Mouse (Mus musculus) midbrain, postnatal 0 days (tissue): ENCODE measurements around the gene Msx2. TPM values are rescaled to one million over a fixed set of nuclear protein-coding genes. Genes with fewer than 3 reads are reported as not detected.
A peak's percentile ranks its signal among the peaks of the same experiment; 100 is the strongest.

Experiments
- ATAC-seq: fragments of 200-750 bp; cut with Nextera tagmentation; 2 replicates; pipeline ENCODE4 v1.8.0; 2017; ENCODE audit warnings: moderate number of reproducible peaks, mild to moderate bottlenecking, moderate TSS enrichment, moderate library complexity; ENCODE audit not compliant: low FRiP score
- DNase-seq: peaks from one replicate; pipeline ENCODE4 v3.0.0-alpha.2; 2015; ENCODE audit warnings: low spot score
- H3K27ac ChIP-seq: fragments of 300-500 bp; sonication (generic); 2 replicates; pipeline ENCODE4 v1.5.1; 2014; ENCODE audit warnings: low read depth, mild to moderate bottlenecking, low read length, mixed read lengths
- H3K27me3 ChIP-seq: fragments of 300-500 bp; sonication (generic); 2 replicates; pipeline ENCODE4 v1.6.1; 2014; ENCODE audit warnings: low read length, control low read depth, mixed read lengths; ENCODE audit not compliant: insufficient read depth
- H3K36me3 ChIP-seq: fragments of 300-500 bp; sonication (generic); 2 replicates; pipeline ENCODE4 v1.6.1; 2014; ENCODE audit warnings: low read length, control low read depth, mixed read lengths; ENCODE audit not compliant: insufficient read depth
- H3K4me1 ChIP-seq: fragments of 300-500 bp; sonication (generic); 2 replicates; pipeline ENCODE4 v1.6.1; 2014; ENCODE audit warnings: mild to moderate bottlenecking, control low read depth, antibody characterized with exemption, low read length, mixed read lengths; ENCODE audit not compliant: insufficient read depth
- H3K4me2 ChIP-seq: fragments of 300-500 bp; sonication (generic); 2 replicates; pipeline ENCODE4 v1.6.1; 2014; ENCODE audit warnings: low read depth, mild to moderate bottlenecking, low read length, mixed read lengths; ENCODE audit not compliant: poor library complexity, severe bottlenecking
- H3K4me3 ChIP-seq: fragments of 300-500 bp; sonication (generic); 2 replicates; pipeline ENCODE4 v1.5.1; 2014; ENCODE audit warnings: low read depth, mild to moderate bottlenecking, low read length, moderate library complexity
- H3K9ac ChIP-seq: fragments of 300-500 bp; sonication (generic); replicated peaks from 2 replicates; pipeline ENCODE4 v1.6.1; 2014; ENCODE audit warnings: mild to moderate bottlenecking, low read length, moderate library complexity, mixed read lengths; ENCODE audit not compliant: poor library complexity, severe bottlenecking
- H3K9me3 ChIP-seq: fragments of 300-500 bp; sonication (generic); 2 replicates; pipeline ENCODE4 v1.6.1; 2016; ENCODE audit warnings: low read length, control low read depth
- CTCF ChIP-seq: IDR thresholded peaks from 2 replicates; pipeline ENCODE4 v1.5.1; 2016; ENCODE audit warnings: antibody characterized with exemption, mild to moderate bottlenecking
- WGBS: fragments of 180-500 bp; shearing (Covaris S2); extraction: QIAGEN DNeasy Blood & Tissue Kit; methylation state at CpG from one replicate; pipeline ENCODE4 v1.1.7; 2014; 5-methylcytosine and 5-hydroxymethylcytosine counted together
- polyA plus RNA-seq: library from polyadenylated mRNA; unstranded; fragments of >200 nt; fragmentation: Nextera tagmentation; extraction: Ambion mirVana; gene quantifications from 2 replicates; pipeline ENCODE4 v1.2.1, GENCODE M21; 2015
- total RNA-seq: library from RNA; depleted of rRNA; stranded (reverse); fragments of >200 nt; gene quantifications from 2 replicates; pipeline ENCODE4 v1.2.3, GENCODE M21; 2014

Msx2 gene
- total and polyA plus RNA-seq, 2 experiments from 2014 or later = 0.23 to 2.2 TPM

DNA sequence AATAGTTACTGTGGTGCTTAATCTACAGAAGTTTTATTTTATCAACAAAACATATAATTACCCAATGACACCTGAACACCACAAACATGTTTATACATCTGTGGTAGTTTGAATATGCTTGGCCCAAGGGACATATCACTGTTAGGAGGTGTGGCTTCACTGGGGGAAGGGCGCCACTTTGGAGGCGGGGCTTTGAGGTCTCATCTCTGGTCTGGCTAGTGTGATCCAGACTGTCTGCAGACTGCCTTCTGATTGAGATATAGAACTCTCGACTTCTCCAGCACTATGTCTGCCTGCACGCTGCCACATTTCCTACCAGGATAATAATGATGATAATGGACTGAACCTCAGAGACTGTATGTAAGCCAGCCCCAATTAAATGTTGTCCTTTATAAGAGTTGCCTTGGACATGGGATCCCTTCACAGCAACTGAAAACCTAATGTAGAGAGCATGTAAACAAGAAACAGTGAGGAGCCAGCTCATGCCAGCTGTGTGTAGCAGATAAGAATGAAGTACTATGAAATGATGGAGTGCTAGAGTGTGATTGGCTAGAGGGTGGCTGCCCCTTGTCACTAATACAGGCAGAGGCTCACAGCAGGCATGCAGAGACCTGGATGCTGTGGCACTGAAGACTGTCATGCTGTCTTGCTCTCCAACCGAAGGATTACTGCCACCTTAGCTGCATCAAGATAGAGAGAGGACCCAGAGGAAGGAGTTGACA is 31.4 kb downstream of the Msx2 start:
- Histone ChIP-seq H3K9me3 (no peaks in the 10 kb centered on the region), H3K27me3 (no peaks in the 10 kb centered on the region), H3K4me1 (no peaks in the 10 kb centered on the region), H3K36me3 (no peaks in the 10 kb centered on the region), H3K9ac (no peak overlapping the region), H3K4me3 (no peak overlapping the region), H3K27ac (no peak overlapping the region), H3K4me2 (peak overlapping the region; percentile 43; the same call in 1 of the 2 replicates)
- ATAC-seq (no peak), DNase-seq (no peak)
- no peak for TF ChIP-seq CTCF
- WGBS = 66% methylated on average over 5 of the region's 5 CpGs

DNA sequence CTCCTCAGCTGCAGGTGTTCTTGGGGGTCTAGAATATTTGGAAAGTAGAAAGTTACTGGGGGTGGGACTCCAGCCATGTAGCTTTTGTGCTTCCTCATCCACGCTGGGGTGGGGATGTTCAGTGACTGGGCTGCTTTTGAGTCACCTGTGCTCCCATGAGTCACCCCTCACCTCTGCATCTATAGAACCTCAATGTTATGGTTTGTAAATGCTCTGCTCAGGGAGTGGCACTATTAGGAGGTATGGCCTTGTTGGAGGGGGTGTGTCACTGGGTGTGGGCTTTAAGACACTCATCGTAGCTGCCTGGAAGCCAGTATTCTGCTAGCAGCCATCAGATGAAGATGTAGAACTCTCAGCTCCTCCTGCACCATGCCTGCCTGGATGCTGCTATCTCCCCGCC is 32.9 kb downstream of the Msx2 start:
- WGBS = 88% methylated on average over 3 of the region's 3 CpGs
- H3K27me3 ChIP-seq = no peaks in the 10 kb centered on the region; the same call in 1 of the 2 replicates
- ATAC-seq = no peak
- H3K4me3 ChIP-seq = no peak overlapping the region
- H3K4me1 ChIP-seq = no peaks in the 10 kb centered on the region
- no peaks in the 10 kb centered on the region for H3K9me3 ChIP-seq
- no peak for DNase-seq
- H3K27ac ChIP-seq = no peak overlapping the region
- no peak overlapping the region for H3K9ac ChIP-seq
- H3K36me3 ChIP-seq = no peaks in the 10 kb centered on the region
- no peak for TF ChIP-seq CTCF
- no peak overlapping the region for H3K4me2 ChIP-seq

DNA sequence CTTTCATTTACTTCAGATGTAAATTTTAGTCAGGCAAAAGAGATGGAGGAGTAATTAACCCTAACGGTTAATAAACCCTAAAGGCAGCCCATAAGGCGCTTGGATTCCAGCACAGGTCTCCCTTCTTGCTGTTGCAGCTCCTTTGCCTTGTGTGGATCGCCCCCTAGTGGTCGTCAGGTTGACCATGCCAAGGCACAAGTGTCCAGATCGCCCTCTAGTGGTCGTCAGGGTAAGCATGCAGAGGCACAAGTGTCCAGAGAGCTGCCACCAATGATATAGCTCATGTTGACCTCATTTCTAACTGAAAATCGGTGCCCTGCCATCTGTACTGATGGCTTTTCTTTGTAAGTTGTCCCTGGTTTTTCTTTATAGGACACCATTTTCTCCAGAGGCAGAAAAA is 46.4 kb downstream of the Msx2 start:
- no peak overlapping the region for H3K4me3 ChIP-seq
- ATAC-seq = no peak
- no peaks in the 10 kb centered on the region for H3K4me1 ChIP-seq
- WGBS = 25% methylated on average over 7 of the region's 7 CpGs
- H3K9me3 ChIP-seq = no peaks in the 10 kb centered on the region
- DNase-seq = peak; percentile 89
- no peaks in the 10 kb centered on the region for H3K27me3 ChIP-seq
- H3K9ac ChIP-seq = no peak overlapping the region
- peak; percentile 100 for TF ChIP-seq CTCF
- no peak overlapping the region for H3K27ac ChIP-seq
- H3K4me2 ChIP-seq = no peak overlapping the region
- H3K36me3 ChIP-seq = no peaks in the 10 kb centered on the region

DNA sequence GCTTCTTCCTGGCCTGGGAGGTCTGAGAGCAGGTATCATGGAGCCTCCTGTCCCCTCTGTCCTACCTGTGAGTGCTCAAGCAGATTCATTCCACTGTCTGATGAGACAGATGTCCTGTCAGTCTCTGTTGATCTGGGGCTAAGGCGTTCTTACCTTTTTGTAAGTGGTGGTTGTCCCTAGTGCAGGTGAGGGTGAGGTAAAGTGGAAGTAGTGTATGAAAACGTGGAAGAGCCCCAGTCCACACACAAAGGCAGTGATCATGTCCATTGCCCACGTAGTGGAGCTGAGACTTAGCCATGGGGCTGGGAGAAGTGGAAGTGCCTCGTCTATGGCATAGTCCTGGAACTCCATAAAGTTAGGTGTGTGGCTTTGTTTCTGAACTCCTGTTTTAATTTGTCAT is 51.7 kb downstream of the Msx2 start:
- ATAC-seq = no peak
- DNase-seq = no peak
- no peak for TF ChIP-seq CTCF
- 77% methylated on average over 4 of the region's 4 CpGs for WGBS
- Histone ChIP-seq H3K27ac (no peak overlapping the region), H3K27me3 (no peaks in the 10 kb centered on the region), H3K36me3 (no peaks in the 10 kb centered on the region), H3K9me3 (no peaks in the 10 kb centered on the region), H3K4me1 (no peaks in the 10 kb centered on the region), H3K9ac (no peak overlapping the region), H3K4me3 (no peak overlapping the region), H3K4me2 (no peak overlapping the region)

DNA sequence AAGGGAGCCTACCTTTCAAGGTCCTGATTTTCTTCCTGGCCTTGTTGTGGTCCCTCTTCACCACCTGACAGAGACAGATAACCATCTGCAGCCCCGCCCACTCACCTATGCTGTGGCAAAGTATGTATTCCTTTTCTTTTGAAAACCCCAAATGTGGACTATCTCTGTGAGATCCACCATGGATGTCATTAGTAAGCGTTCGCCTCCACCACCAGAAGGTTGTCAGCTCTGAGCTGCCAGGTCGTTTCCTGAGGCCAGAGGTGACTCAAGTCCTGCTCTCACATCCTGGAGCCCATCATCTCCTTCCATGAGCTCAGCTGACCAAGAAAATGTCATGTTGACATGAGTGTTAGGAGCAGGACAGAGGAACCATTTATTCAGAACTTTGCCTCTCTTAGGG is 52.1 kb downstream of the Msx2 start:
- Histone ChIP-seq H3K4me1 (no peaks in the 10 kb centered on the region), H3K9me3 (no peaks in the 10 kb centered on the region), H3K9ac (no peak overlapping the region), H3K27me3 (no peaks in the 10 kb centered on the region), H3K27ac (no peak overlapping the region), H3K4me2 (no peak overlapping the region), H3K4me3 (no peak overlapping the region), H3K36me3 (no peaks in the 10 kb centered on the region)
- TF ChIP-seq CTCF = no peak
- WGBS = 79% methylated on average over 4 of the region's 4 CpGs
- no peak for DNase-seq
- ATAC-seq = no peak

DNA sequence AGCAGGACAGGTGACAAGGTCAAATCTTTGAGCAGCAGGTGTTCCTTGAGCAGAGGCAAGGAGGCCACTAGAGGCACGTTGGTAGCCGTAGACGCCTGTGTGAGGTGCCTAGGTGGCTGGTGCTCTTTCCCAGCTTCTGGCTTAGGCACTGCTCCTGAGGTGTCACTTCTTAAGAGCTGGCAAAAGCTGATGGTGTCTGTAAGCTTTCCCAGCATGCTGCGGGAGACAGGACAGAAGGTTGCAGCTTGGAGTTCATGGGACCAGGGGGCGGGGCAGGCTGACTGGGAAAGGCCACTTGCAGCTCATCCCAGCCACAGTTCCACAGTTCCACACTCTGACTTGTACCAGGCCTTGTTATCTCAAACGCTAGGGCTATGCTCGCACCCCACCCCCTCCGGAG is 53.2 kb downstream of the Msx2 start:
- H3K4me3 ChIP-seq = no peak overlapping the region
- no peak for TF ChIP-seq CTCF
- WGBS = 91% methylated on average over 8 of the region's 8 CpGs

More for the DNA sequence above, 53.2 kb downstream of the Msx2 start:
- no peaks in the 10 kb centered on the region for H3K27me3 ChIP-seq
- no peak overlapping the region for H3K27ac ChIP-seq
- ATAC-seq (no peak), DNase-seq (no peak)
- no peaks in the 10 kb centered on the region for H3K36me3 ChIP-seq
- no peaks in the 10 kb centered on the region for H3K4me1 ChIP-seq
- H3K9me3 ChIP-seq = no peaks in the 10 kb centered on the region
- H3K9ac ChIP-seq = no peak overlapping the region
- H3K4me2 ChIP-seq = no peak overlapping the region
